Mouse (Mus musculus) cortical plate, adult 2 months (tissue): ENCODE data around the gene Klhl25.

Source experiments
- CTCF ChIP-seq: fragments of 200-500 bp; IDR thresholded peaks from 2 replicates; pipeline ENCODE4 v1.5.1; 2011; ENCODE audit warnings: mild to moderate bottlenecking, control low read depth, low read length; ENCODE audit not compliant: insufficient read depth; ENCODE audit errors: extremely low read depth
- POLR2A ChIP-seq: fragments of 200-500 bp; IDR thresholded peaks from 2 replicates; pipeline ENCODE4 v1.6.1; 2011; ENCODE audit warnings: mild to moderate bottlenecking, low read length, control low read depth; ENCODE audit not compliant: insufficient read depth; ENCODE audit errors: extremely low read depth

DNA sequence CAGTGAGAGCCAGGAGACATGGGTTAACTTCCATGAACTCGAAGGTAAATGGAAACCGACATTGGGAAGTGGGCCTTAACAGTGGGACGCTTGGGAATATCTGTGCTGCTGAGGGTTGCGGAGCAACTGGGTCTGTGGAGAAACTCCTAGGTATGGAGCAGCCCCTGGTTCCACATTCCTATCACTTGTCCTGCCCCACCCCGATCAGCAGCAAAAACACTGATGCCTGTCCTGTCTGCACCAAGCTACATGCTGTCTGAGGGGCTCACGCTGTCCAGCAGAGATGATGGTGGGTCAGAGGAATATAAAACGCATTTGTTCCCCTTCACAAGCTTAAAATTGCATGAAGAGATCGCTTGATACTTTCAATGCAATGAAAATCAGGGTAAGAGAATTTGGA, 32.1 kb downstream of the Klhl25 start:
- TF ChIP-seq CTCF (no peak), POLR2A (no peak)
